Mouse (Mus musculus): ENCODE results near the gene Mtor. TPM values are rescaled to one million over a fixed set of nuclear protein-coding genes. Genes with fewer than 3 reads are reported as not detected.

Gene Mtor
- polyA plus RNA-seq, 1 experiment = 29.7 TPM

DNA sequence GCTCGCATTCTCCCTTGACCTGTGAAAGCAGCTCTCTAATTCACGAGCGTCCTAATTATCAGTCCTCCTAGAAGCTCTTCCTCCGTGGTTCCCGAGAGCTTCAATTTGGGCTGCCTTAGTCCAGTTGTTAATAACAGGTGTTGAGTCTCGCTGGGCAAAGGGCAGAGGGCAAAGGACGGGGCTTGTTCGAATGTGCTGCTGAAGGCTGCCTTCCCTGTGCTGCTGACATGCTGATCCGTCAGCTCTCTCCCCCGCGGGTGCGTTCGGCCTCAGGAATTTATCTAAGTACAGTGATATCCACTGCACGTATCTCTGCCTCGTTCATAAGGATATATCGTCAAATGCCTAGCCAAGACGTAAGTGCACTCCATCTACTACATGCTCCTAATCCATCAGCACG, 15.1 kb upstream of the Mtor start:
- Histone ChIP-seq H3K27me3 (ENCODE audit: control insufficient read depth, insufficient read depth, insufficient read length) (no peaks in the 10 kb centered on the region), H3ac (ENCODE audit: control insufficient read depth, insufficient read length) (no peak overlapping the region), H3K36me3 (ENCODE audit: control insufficient read depth, insufficient read depth) (no peaks in the 10 kb centered on the region), H3K4me3 (no peak overlapping the region), H3K79me2 (ENCODE audit: control insufficient read depth, insufficient read depth) (no peaks in the 10 kb centered on the region), H3K4me2 (ENCODE audit: low read depth) (no peak overlapping the region)
- TF ChIP-seq POLR2AphosphoS2 (IDR thresholded peaks at IDR 0.05; ENCODE audit: insufficient read length, low read depth) (no peak), MAX (IDR thresholded peaks at IDR 0.05; ENCODE audit: low read depth) (no peak), MYOG (IDR thresholded peaks at IDR 0.05; ENCODE audit: control insufficient read depth in 1 of 3, insufficient read depth in 1 of 3, insufficient read length in 2 of 3, low read depth in 2 of 3) (no peak), MYOD1 (IDR thresholded peaks at IDR 0.05; ENCODE audit: control insufficient read depth in 1 of 3, insufficient read length in 2 of 3, low read depth in 2 of 3) (no peak), USF1 (IDR thresholded peaks at IDR 0.05; ENCODE audit: low read depth) (no peak), TCF12 (IDR thresholded peaks at IDR 0.05; ENCODE audit: insufficient read depth, poor library complexity, severe bottlenecking) (no peak), POLR2A (IDR thresholded peaks at IDR 0.05; ENCODE audit: insufficient read length, low read depth) (no peak), SRF (IDR thresholded peaks at IDR 0.05; ENCODE audit: control insufficient read depth, insufficient read length, low read depth) (no peak), CEBPB (IDR thresholded peaks at IDR 0.05; ENCODE audit: insufficient read depth, poor library complexity, severe bottlenecking) (no peak), E2F4 (IDR thresholded peaks at IDR 0.05; ENCODE audit: insufficient read depth) (no peak), REST (IDR thresholded peaks at IDR 0.05; ENCODE audit: insufficient read depth, insufficient read length) (no peak), TCF3 (IDR thresholded peaks at IDR 0.05; ENCODE audit: insufficient read length, low read depth) (no peak)

DNA sequence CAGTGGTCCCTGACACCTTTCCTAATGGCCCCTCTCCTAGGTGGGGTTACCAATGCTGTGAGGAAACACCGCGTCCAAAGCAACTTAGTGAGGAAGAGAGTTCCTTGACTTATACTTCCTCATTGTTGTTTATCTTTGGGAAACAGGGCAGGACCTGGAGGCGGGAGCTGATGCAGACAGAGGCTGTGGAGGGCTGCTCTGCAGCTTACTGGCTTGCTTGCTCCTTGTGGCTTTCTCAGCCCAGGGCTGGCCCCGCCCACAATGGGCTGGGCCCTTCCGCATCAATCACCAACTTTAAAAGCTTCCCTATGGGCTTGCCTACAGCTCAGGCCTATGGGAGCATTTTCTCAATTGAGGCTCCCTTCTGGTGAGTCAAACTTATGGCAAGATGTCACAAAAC, 14.6 kb upstream of the Mtor start:
- TF ChIP-seq TCF12 (IDR thresholded peaks at IDR 0.05; ENCODE audit: insufficient read depth, poor library complexity, severe bottlenecking) (no peak), SRF (IDR thresholded peaks at IDR 0.05; ENCODE audit: control insufficient read depth, insufficient read length, low read depth) (no peak), POLR2A (IDR thresholded peaks at IDR 0.05; ENCODE audit: insufficient read length, low read depth) (no peak), CEBPB (IDR thresholded peaks at IDR 0.05; ENCODE audit: insufficient read depth, poor library complexity, severe bottlenecking) (no peak), MYOD1 (IDR thresholded peaks at IDR 0.05; ENCODE audit: control insufficient read depth in 1 of 3, insufficient read length in 2 of 3, low read depth in 2 of 3) (no peak), E2F4 (IDR thresholded peaks at IDR 0.05; ENCODE audit: insufficient read depth) (no peak), USF1 (IDR thresholded peaks at IDR 0.05; ENCODE audit: low read depth) (no peak), POLR2AphosphoS2 (IDR thresholded peaks at IDR 0.05; ENCODE audit: insufficient read length, low read depth) (no peak), MYOG (IDR thresholded peaks at IDR 0.05; ENCODE audit: control insufficient read depth in 1 of 3, insufficient read depth in 1 of 3, insufficient read length in 2 of 3, low read depth in 2 of 3) (no peak), REST (IDR thresholded peaks at IDR 0.05; ENCODE audit: insufficient read depth, insufficient read length) (no peak), TCF3 (IDR thresholded peaks at IDR 0.05; ENCODE audit: insufficient read length, low read depth) (no peak), MAX (IDR thresholded peaks at IDR 0.05; ENCODE audit: low read depth) (no peak)
- H3K36me3 ChIP-seq (ENCODE audit: control insufficient read depth, insufficient read depth) = no peaks in the 10 kb centered on the region
- H3K4me3 ChIP-seq = no peak overlapping the region
- H3K27me3 ChIP-seq (ENCODE audit: control insufficient read depth, insufficient read depth, insufficient read length) = no peaks in the 10 kb centered on the region
- H3K4me2 ChIP-seq (ENCODE audit: low read depth) = no peak overlapping the region
- no peak overlapping the region for H3ac ChIP-seq (ENCODE audit: control insufficient read depth, insufficient read length)
- no peaks in the 10 kb centered on the region for H3K79me2 ChIP-seq (ENCODE audit: control insufficient read depth, insufficient read depth)

DNA sequence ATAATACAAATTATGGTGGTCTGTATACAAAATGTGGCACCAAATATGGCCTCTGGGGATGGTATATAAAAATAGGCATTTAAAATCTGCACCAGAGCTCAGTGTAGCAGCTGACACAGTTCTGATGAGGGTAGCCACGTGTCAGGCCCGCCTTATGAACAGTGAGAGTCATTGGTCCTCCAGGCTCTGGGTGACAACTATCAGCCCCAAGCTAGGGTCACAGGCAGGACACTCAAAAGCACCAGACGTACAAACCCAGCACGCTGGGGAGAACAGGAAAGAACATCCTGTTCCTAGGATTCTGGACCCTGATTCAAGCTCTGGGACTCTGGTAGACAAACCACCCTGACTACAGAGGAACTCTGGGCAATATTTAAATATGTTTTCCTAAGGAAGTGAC, 13.9 kb upstream of the Mtor start:
- Histone ChIP-seq H3K79me2 (ENCODE audit: control insufficient read depth, insufficient read depth) (no peaks in the 10 kb centered on the region), H3K4me2 (ENCODE audit: low read depth) (no peak overlapping the region)
- TF ChIP-seq POLR2A (IDR thresholded peaks at IDR 0.05; ENCODE audit: insufficient read length, low read depth) = no peak
- no peak for TF ChIP-seq SRF (IDR thresholded peaks at IDR 0.05; ENCODE audit: control insufficient read depth, insufficient read length, low read depth)
- TF ChIP-seq TCF12 (IDR thresholded peaks at IDR 0.05; ENCODE audit: insufficient read depth, poor library complexity, severe bottlenecking) = no peak
- no peak for TF ChIP-seq REST (IDR thresholded peaks at IDR 0.05; ENCODE audit: insufficient read depth, insufficient read length)
- no peak for TF ChIP-seq CEBPB (IDR thresholded peaks at IDR 0.05; ENCODE audit: insufficient read depth, poor library complexity, severe bottlenecking)
- no peak for TF ChIP-seq POLR2AphosphoS2 (IDR thresholded peaks at IDR 0.05; ENCODE audit: insufficient read length, low read depth)
- no peak for TF ChIP-seq USF1 (IDR thresholded peaks at IDR 0.05; ENCODE audit: low read depth)
- no peak for TF ChIP-seq E2F4 (IDR thresholded peaks at IDR 0.05; ENCODE audit: insufficient read depth)
- TF ChIP-seq MYOG (IDR thresholded peaks at IDR 0.05; ENCODE audit: control insufficient read depth in 1 of 3, insufficient read depth in 1 of 3, insufficient read length in 2 of 3, low read depth in 2 of 3) = no peak
- no peak for TF ChIP-seq MYOD1 (IDR thresholded peaks at IDR 0.05; ENCODE audit: control insufficient read depth in 1 of 3, insufficient read length in 2 of 3, low read depth in 2 of 3)
- TF ChIP-seq MAX (IDR thresholded peaks at IDR 0.05; ENCODE audit: low read depth) = no peak
- no peak for TF ChIP-seq TCF3 (IDR thresholded peaks at IDR 0.05; ENCODE audit: insufficient read length, low read depth)

DNA sequence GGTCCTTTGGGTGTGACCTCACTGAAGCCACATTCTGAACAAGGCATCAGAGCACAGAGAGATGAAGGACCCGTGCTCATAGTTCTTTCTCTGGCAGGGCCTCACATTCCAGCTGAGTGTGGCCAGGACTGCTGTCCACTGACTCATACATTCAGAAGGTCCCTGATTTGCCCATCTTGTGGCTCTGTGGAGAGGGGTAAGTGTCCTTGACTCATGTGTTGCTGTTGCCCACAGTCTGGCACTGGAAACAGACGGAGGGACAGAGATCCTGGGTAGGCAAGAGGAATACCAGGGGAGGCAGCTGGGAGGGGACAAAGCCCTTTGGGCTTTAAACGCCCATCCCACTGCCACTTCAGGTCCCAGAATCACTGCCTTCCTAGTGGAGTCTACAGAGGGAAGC, 13.3 kb upstream of the Mtor start:
- Histone ChIP-seq H3K4me2 (ENCODE audit: low read depth) (no peak overlapping the region), H3K36me3 (ENCODE audit: control insufficient read depth, insufficient read depth) (peaks cover under 1% of the 10 kb centered on the region), H3K4me3 (no peak overlapping the region), H3K79me2 (ENCODE audit: control insufficient read depth, insufficient read depth) (no peaks in the 10 kb centered on the region), H3K27me3 (ENCODE audit: control insufficient read depth, insufficient read depth, insufficient read length) (no peaks in the 10 kb centered on the region), H3ac (ENCODE audit: control insufficient read depth, insufficient read length) (no peak overlapping the region)
- no peak for TF ChIP-seq REST (IDR thresholded peaks at IDR 0.05; ENCODE audit: insufficient read depth, insufficient read length)
- TF ChIP-seq CEBPB (IDR thresholded peaks at IDR 0.05; ENCODE audit: insufficient read depth, poor library complexity, severe bottlenecking) = no peak
- no peak for TF ChIP-seq POLR2A (IDR thresholded peaks at IDR 0.05; ENCODE audit: insufficient read length, low read depth)
- TF ChIP-seq TCF12 (IDR thresholded peaks at IDR 0.05; ENCODE audit: insufficient read depth, poor library complexity, severe bottlenecking) = no peak
- TF ChIP-seq MAX (IDR thresholded peaks at IDR 0.05; ENCODE audit: low read depth) = no peak
- TF ChIP-seq TCF3 (IDR thresholded peaks at IDR 0.05; ENCODE audit: insufficient read length, low read depth) = no peak
- no peak for TF ChIP-seq SRF (IDR thresholded peaks at IDR 0.05; ENCODE audit: control insufficient read depth, insufficient read length, low read depth)

More for the DNA sequence above, 13.9 kb upstream of the Mtor start:
- H3K27me3 ChIP-seq (ENCODE audit: control insufficient read depth, insufficient read depth, insufficient read length) = no peaks in the 10 kb centered on the region
- no peaks in the 10 kb centered on the region for H3K36me3 ChIP-seq (ENCODE audit: control insufficient read depth, insufficient read depth)
- no peak overlapping the region for H3K4me3 ChIP-seq
- no peak overlapping the region for H3ac ChIP-seq (ENCODE audit: control insufficient read depth, insufficient read length)
